In the genomic region with DNA sequence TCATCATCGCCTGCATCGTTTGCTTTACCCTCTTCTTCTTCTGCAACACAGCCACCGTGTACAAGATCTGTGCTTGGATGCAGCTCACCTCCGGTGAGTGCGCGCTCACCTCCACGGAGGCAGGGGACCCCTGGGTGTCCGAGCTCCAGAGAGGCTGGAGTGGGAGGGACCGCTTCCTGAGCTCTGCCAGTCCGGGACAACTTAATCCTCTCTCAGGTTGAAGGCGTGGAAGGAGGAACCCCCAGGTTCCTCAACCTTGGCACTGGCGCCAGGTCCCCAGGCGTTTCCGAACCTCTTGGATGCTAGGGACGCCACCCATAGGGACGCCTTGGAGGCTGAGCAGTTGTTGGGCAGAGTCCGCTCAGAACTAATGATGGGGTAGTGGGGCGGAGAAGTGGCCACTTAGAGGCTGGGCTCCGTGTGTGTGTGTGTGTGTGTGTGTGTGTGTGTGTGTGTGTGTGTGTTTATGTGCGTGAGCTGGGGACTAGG, we compare ENCODE assay signal across 8 mouse cellular contexts. TPM values are rescaled to one million over a fixed set of nuclear protein-coding genes. Genes with fewer than 3 reads are reported as not detected.
DNase-seq lines count a peak whose midpoint lies in the region; ATAC-seq and TF ChIP-seq lines count a peak whose summit lies in the region.

No protein-coding gene starts in this region.

- no peak for TF ChIP-seq CTCF in gastrocnemius, adult 2 months (IDR thresholded peaks at IDR 0.05)
- TF ChIP-seq CTCF in hindbrain, postnatal 0 days (IDR thresholded peaks at IDR 0.05; ENCODE audit: low read depth): no peak

- peak overlapping the region; percentile 62 for H3K4me3 ChIP-seq in gastrocnemius, adult 2 months
- peak overlapping the region; percentile 76 for H3K4me3 ChIP-seq in hindbrain, postnatal 0 days (ENCODE audit: low read length)
- peak overlapping the region; percentile 60 for H3K4me3 ChIP-seq in neural tube, embryonic 11.5 days (ENCODE audit: low read depth, low read length)

- ATAC-seq in hindbrain, postnatal 0 days: peak; percentile 59
- peak; percentile 51 for ATAC-seq in neural tube, embryonic 11.5 days (ENCODE audit: insufficient read depth, low FRiP score, low TSS enrichment)

- peak overlapping the region; percentile 91 for H3K4me2 ChIP-seq in hindbrain, postnatal 0 days (ENCODE audit: low read depth, low read length)
- H3K4me2 ChIP-seq in neural tube, embryonic 11.5 days (ENCODE audit: low read depth): peak overlapping the region; percentile 95

- no peak for DNase-seq in gastrocnemius, adult 2 months
- no peak for DNase-seq in gastrocnemius, adult 8-10 months (ENCODE audit: low spot score in 2 of 2)
- peak; percentile 24 to 29 for DNase-seq in right cerebral cortex, postnatal 10 days (ENCODE audit: low spot score in 2 of 2)
- no peak for DNase-seq in right cerebral cortex, postnatal 4 days
- DNase-seq in hindbrain, postnatal 0 days (ENCODE audit: low spot score): peak; percentile 36
- peak; percentile 40 for DNase-seq in neural tube, embryonic 11.5 days (ENCODE audit: low spot score)
- DNase-seq in adrenal gland, postnatal 14 days: no peak
- DNase-seq in thymus, postnatal 0 days (ENCODE audit: low spot score): no peak

- no peaks in the 10 kb centered on the region for H3K27me3 ChIP-seq in hindbrain, postnatal 0 days (ENCODE audit: insufficient read depth, low read length)
- peaks cover 3% of the 10 kb centered on the region; the same call in 1 of the 2 replicates for H3K27me3 ChIP-seq in neural tube, embryonic 11.5 days (ENCODE audit: control insufficient read depth, insufficient read depth, low read length)

- H3K27ac ChIP-seq in gastrocnemius, adult 2 months: no peak overlapping the region
- peak overlapping the region; percentile 77 for H3K27ac ChIP-seq in hindbrain, postnatal 0 days
- no peak overlapping the region for H3K27ac ChIP-seq in neural tube, embryonic 11.5 days (ENCODE audit: low read depth, low read length)

- intact Hi-C loops in gastrocnemius, adult 2 months (cut with DNase I): no loop called here

- peak overlapping the region; percentile 71 for H3K9ac ChIP-seq in hindbrain, postnatal 0 days (replicated peaks; ENCODE audit: low read length)
- H3K9ac ChIP-seq in neural tube, embryonic 11.5 days (ENCODE audit: low read length): peak overlapping the region; percentile 54

- 0% methylated on average over 20 of the region's 20 CpGs for WGBS in hindbrain, postnatal 0 days
- WGBS in neural tube, embryonic 11.5 days: under 1% methylated on average over 20 of the region's 20 CpGs

- H3K4me1 ChIP-seq in hindbrain, postnatal 0 days (ENCODE audit: insufficient read depth, low read length): no peaks in the 10 kb centered on the region
- no peaks in the 10 kb centered on the region for H3K4me1 ChIP-seq in neural tube, embryonic 11.5 days (ENCODE audit: control insufficient read depth, insufficient read depth, low read length)

- H3K36me3 ChIP-seq in hindbrain, postnatal 0 days (ENCODE audit: insufficient read depth, low read length): no peaks in the 10 kb centered on the region
- H3K36me3 ChIP-seq in neural tube, embryonic 11.5 days (ENCODE audit: control insufficient read depth, insufficient read depth, low read length): no peaks in the 10 kb centered on the region

- no peaks in the 10 kb centered on the region for H3K9me3 ChIP-seq in hindbrain, postnatal 0 days (ENCODE audit: low read length)
- no peaks in the 10 kb centered on the region for H3K9me3 ChIP-seq in neural tube, embryonic 11.5 days (ENCODE audit: control insufficient read depth, low read length)

RNA-seq across cellular contexts. Expression of gene Lhfpl3, which starts 0.7 kb away (rescaled TPM):
- total RNA-seq in gastrocnemius, adult 2 months (2021): not detected
- under 1 TPM in 2 of 4 experiments, not detected in 2; 0.08 to 0.13 TPM for total RNA-seq in gastrocnemius, adult 8-10 months (2022)
- 57.3 and 70.7 TPM in 2 replicates for total RNA-seq in hindbrain, postnatal 0 days (2014; rRNA removed)
- 48.9 and 49.2 TPM in 2 replicates for polyA plus RNA-seq in hindbrain, postnatal 0 days (2015; fragmentation: Nextera tagmentation; extraction: Ambion mirVana)
- polyA plus RNA-seq in neural tube, embryonic 11.5 days (2014; fragmentation: Nextera tagmentation; extraction: Ambion mirVana): 0.44 and 0.58 TPM in 2 replicates
- 0.45 and 0.89 TPM in 2 replicates for total RNA-seq in adrenal gland, postnatal 14 days (2021)
- polyA plus RNA-seq in thymus, postnatal 0 days (2015; fragmentation: Nextera tagmentation; extraction: Ambion mirVana): 0.13 TPM in 1 of 2 replicates, not detected in the other

Comparison
In these comparisons a context has a peak if more than half of its experiments do, and no peak if none do; other contexts are left out.
1. DNase-seq: peak in right cerebral cortex, postnatal 10 days (2 of 2), hindbrain, postnatal 0 days (single experiment) and neural tube, embryonic 11.5 days (single experiment); none in gastrocnemius, adult 2 months (single experiment), gastrocnemius, adult 8-10 months (0 of 2), right cerebral cortex, postnatal 4 days (single experiment), adrenal gland, postnatal 14 days (single experiment) and thymus, postnatal 0 days (single experiment).
2. RNA of gene Lhfpl3, which starts 0.7 kb away (total RNA-seq): 57.3 to 70.7 TPM in hindbrain, postnatal 0 days; 0.45 to 0.89 TPM in adrenal gland, postnatal 14 days, 0.08 to 0.13 TPM in gastrocnemius, adult 8-10 months and not detected in gastrocnemius, adult 2 months; every median in the first group is over 10 times any median in the second.
3. Peak in every context shown above with its lines, with median percentiles within 50 percentile points of each other: H3K4me3 ChIP-seq.